Mouse (Mus musculus): ENCODE data around the gene B430218F22Rik.

DNA sequence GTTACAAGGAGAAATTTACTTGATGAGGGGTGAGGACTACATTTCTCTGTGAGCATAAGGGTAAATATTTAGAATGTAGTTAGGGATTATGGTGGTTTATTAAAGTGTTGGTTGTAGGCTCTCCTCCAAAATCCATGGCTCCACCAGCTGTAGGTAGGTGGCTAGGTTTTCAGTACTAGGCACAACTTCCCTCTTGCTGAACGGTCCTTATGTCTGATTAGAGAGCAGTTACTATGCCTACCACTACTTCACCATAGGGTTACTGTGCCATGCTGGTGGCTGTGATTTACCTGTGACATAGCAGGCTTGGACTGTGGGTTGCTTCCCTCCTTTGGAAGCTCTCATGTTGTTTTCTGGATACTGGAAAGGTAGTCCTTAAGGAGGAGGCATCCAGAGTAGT lies 34.4 kb downstream of the B430218F22Rik start:
- TF ChIP-seq POLR2A (IDR thresholded peaks at IDR 0.05; ENCODE audit: borderline replicate concordance, extremely low read depth, insufficient read depth, insufficient read length, poor library complexity, severe bottlenecking) (no peak), CTCF (IDR thresholded peaks at IDR 0.05; ENCODE audit: borderline replicate concordance, extremely low read depth, insufficient read depth, insufficient read length) (no peak)

Measured in brain, embryonic 14.5 days (tissue).